Mouse (Mus musculus) liver, postnatal 0 days (tissue): ENCODE measurements around the gene Cd300c.

Experiments used
- CTCF ChIP-seq: sonication (generic); IDR thresholded peaks from 2 replicates; pipeline ENCODE4 v1.5.1; 2016; ENCODE audit warnings: antibody characterized with exemption, low read depth
- EP300 ChIP-seq: IDR thresholded peaks from 2 replicates; pipeline ENCODE4 v1.6.1; 2016; ENCODE audit warnings: antibody characterized with exemption, low read depth, mild to moderate bottlenecking

GRCm38 (mm10) chr11:114914978-114915377 is 54.0 kb downstream of the Cd300c start:
- no peak for TF ChIP-seq EP300
- TF ChIP-seq CTCF, result no peak
